Mouse (Mus musculus) hindbrain, embryonic 12.5 days (tissue): ENCODE results near the gene Dzip1l. TPM values are rescaled to one million over a fixed set of nuclear protein-coding genes. Genes with fewer than 3 reads are reported as not detected.
"Not testable (repeated sequence)": the region's sequence is repeated elsewhere in the genome, so short reads cannot be mapped to it uniquely, and the experiment has no call there.

Experiments
- ATAC-seq: fragments of 200-750 bp; cut with Nextera tagmentation; 2 replicates; pipeline ENCODE4 v1.8.0; 2017; ENCODE audit warnings: moderate TSS enrichment; ENCODE audit not compliant: low FRiP score
- H3K27ac ChIP-seq: fragments of 300-500 bp; sonication (generic); 2 replicates; pipeline ENCODE4 v1.5.1; 2016; ENCODE audit warnings: mild to moderate bottlenecking
- H3K27me3 ChIP-seq: fragments of 300-500 bp; sonication (generic); 2 replicates; pipeline ENCODE4 v1.6.1; 2016; ENCODE audit warnings: mild to moderate bottlenecking
- H3K36me3 ChIP-seq: fragments of 300-500 bp; sonication (generic); 2 replicates; pipeline ENCODE4 v1.6.1; 2016; ENCODE audit warnings: mild to moderate bottlenecking
- H3K4me1 ChIP-seq: fragments of 300-500 bp; sonication (generic); 2 replicates; pipeline ENCODE4 v1.6.1; 2016
- H3K4me2 ChIP-seq: fragments of 300-500 bp; sonication (generic); replicated peaks from 2 replicates; pipeline ENCODE4 v1.6.1; 2016; ENCODE audit warnings: mild to moderate bottlenecking
- H3K4me3 ChIP-seq: fragments of 300-500 bp; sonication (generic); 2 replicates; pipeline ENCODE4 v1.5.1; 2016; ENCODE audit warnings: mild to moderate bottlenecking
- H3K9ac ChIP-seq: fragments of 300-500 bp; sonication (generic); 2 replicates; pipeline ENCODE4 v1.6.1; 2016; ENCODE audit warnings: mild to moderate bottlenecking, moderate library complexity
- H3K9me3 ChIP-seq: fragments of 300-500 bp; sonication (generic); replicated peaks from 2 replicates; pipeline ENCODE4 v1.6.1; 2016; ENCODE audit warnings: mild to moderate bottlenecking
- WGBS: fragments of 180-500 bp; shearing (Covaris S2); methylation state at CpG from one replicate; pipeline ENCODE4 v1.1.7; 2016; 5-methylcytosine and 5-hydroxymethylcytosine counted together
- polyA plus RNA-seq: library from polyadenylated mRNA; unstranded; fragments of >200 nt; fragmentation: Nextera tagmentation; extraction: Ambion mirVana; gene quantifications from 2 replicates; pipeline ENCODE4 v1.2.1, GENCODE M21; 2016

Dzip1l gene
- polyA plus RNA-seq = 16.9 and 18.6 TPM in 2 replicates

DNA sequence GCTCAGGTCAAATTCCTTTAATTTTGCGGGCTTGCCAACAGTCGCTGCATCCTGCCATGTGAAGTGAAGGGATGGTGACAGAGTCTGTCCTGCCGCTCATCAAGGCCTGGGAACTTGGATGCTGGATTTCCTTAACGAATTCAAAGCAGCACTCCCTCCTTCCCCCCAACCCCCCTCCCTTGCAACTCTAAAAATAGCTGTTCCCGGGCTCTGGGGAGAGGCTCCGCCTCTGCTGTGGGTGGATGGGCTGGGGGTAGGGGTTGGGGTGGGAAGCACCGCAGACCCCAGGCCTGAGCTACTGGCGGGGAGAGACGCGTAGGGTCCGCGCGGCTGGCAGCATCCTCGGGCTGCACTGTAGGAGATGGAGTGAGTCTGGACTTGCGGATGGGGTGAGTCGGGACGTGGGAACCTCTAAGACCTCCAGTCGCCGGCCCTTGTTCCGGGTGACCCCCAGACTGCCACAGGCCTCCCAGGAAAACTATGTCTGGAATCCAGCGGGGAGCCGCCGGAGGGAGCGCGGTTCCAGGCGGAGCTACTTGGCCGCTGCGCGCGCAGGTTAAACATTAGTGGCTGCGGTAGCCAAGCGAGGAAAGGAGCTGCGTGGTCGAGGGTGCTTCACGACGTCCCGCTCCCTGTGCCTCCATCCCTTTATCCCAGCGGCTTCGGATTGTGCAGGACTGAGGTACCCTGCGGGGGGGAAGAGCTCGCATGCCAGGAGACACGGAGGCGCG, at the start of gene Dzip1l:
Gene Dzip1l (plus strand): TSS at position 216 of the 731 bp plus-strand sequence.
- Histone ChIP-seq H3K27me3 (no peaks in the 10 kb centered on the region), H3K36me3 (no peaks in the 10 kb centered on the region), H3K27ac (peak within 1 kb of the TSS; percentile 70), H3K4me2 (peak within 1 kb of the TSS; percentile 78), H3K9ac (peak within 1 kb of the TSS; percentile 66), H3K4me3 (peak within 1 kb of the TSS; percentile 52), H3K9me3 (no peaks in the 10 kb centered on the region), H3K4me1 (peaks cover 33% of the 10 kb centered on the region)
- peak; percentile 93 for ATAC-seq
- under 1% methylated on average over 44 of the region's 44 CpGs for WGBS

DNA sequence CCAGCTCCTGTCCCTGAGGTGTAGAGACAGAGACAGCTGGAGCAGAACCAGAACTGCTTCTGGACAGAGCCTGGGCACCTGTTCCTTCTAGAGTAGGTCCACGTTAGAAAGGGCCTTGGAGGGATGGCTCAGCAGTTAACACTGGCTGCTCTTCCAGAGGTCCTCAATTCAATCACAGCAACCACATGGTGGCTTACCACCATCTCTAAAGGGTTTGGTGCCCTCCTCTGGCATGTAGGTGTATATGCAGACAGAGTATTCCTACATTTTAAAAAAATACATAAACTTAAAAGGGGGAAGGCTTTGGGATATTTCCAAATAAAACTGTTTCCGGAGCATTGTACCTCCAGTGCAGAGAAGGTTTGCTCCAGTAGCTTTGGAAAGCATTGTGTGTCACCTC, 48.6 kb upstream of the Dzip1l start:
- no peak overlapping the region for H3K4me3 ChIP-seq
- no peak overlapping the region for H3K9ac ChIP-seq
- no peaks in the 10 kb centered on the region for H3K9me3 ChIP-seq
- H3K27me3 ChIP-seq = no peaks in the 10 kb centered on the region
- peaks cover 16% of the 10 kb centered on the region for H3K4me1 ChIP-seq
- WGBS = 60% methylated on average over 2 of the region's 2 CpGs
- peaks cover 36% of the 10 kb centered on the region for H3K36me3 ChIP-seq
- no peak for ATAC-seq
- no peak overlapping the region for H3K27ac ChIP-seq
- no peak overlapping the region for H3K4me2 ChIP-seq

DNA sequence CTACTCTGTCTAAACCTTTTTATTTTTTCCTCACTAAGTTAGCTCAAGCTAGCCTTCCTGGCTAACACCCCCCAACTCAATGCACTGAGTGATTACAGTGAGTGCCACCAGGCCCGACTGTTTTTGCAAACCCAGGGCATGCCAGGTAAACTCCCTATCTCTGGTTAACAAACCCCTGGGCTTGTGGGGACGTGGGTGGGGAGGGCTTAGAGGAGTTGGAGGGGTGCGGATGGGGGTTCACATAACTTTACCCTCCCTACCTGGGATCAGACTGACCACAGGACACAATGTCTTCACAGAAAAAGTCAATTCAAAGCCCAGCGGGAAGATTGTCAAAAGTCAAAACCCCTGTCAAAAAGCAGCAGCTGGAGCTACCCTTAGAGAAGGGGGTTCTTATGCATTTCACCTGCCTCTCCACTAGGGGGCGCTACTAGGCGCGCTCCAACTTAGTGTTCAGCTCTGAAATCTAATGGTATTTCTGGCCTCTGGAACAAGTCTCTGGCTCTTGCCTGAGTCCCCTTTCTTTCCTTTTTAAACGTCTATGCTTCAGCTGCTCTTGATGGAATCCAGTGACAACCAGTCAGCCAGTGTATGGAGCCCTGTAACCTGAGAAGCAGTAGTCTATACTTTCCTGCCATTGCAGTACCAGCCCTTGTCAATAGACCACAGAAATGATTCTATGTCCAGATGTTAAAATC, 41.6 kb upstream of the Dzip1l start:
- Histone ChIP-seq H3K9me3 (no peaks in the 10 kb centered on the region), H3K9ac (no peak overlapping the region), H3K4me3 (no peak overlapping the region), H3K4me1 (no peaks in the 10 kb centered on the region), H3K27me3 (no peaks in the 10 kb centered on the region), H3K36me3 (peaks cover 16% of the 10 kb centered on the region), H3K27ac (no peak overlapping the region), H3K4me2 (no peak overlapping the region)
- no peak for ATAC-seq
- WGBS = 27% methylated on average over 8 of the region's 8 CpGs

DNA sequence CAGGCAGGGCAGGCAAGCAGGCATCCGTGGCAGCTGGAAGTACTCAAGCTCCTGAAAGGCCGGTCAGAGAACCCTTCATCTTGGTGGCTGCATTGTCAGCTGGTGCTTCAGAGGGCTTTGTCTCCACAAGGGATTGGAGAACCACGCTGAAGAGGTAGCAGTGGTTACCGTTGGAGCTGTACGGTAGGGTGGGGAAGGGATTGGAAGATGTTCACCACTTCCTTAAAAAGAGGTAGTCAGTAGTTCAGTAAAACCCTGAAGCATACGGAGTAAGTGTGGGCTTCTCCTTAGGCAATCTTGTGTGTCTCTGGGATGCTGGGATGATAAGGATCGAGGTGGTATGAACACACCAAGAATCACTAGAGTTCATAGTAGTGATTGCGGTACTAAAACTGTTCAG, 38.2 kb upstream of the Dzip1l start:
- H3K27me3 ChIP-seq = no peaks in the 10 kb centered on the region
- no peak for ATAC-seq
- H3K9me3 ChIP-seq = no peaks in the 10 kb centered on the region
- no peak overlapping the region for H3K9ac ChIP-seq
- WGBS = 80% methylated on average over 8 of the region's 8 CpGs
- H3K4me2 ChIP-seq = no peak overlapping the region
- no peak overlapping the region for H3K27ac ChIP-seq
- no peak overlapping the region for H3K4me3 ChIP-seq
- no peaks in the 10 kb centered on the region for H3K36me3 ChIP-seq
- H3K4me1 ChIP-seq = no peaks in the 10 kb centered on the region

DNA sequence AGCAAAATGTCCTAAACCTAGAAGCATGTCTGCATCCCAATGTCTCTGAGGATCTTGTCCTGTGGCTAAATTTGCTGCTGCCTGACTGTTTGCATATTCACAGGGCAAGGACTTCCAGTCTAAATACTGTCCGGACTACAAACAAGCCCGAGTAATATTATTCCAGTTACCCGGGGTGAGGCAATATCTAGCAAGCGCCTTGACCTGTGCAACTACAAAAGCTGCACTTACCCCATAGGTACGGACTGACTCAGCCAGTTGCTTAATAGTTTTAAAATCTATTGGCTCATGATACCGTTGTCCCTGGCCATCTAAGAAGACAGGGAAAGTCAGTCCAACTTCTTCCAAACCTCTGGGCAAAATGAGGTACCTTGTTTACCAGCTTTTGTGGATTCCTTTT, 30.2 kb upstream of the Dzip1l start:
- H3K9ac ChIP-seq, H3K27ac ChIP-seq, H3K4me2 ChIP-seq, H3K9me3 ChIP-seq, H3K36me3 ChIP-seq, H3K4me3 ChIP-seq, H3K4me1 ChIP-seq, H3K27me3 ChIP-seq, ATAC-seq: not testable (repeated sequence)
- 89% methylated on average over 6 of the region's 6 CpGs for WGBS

DNA sequence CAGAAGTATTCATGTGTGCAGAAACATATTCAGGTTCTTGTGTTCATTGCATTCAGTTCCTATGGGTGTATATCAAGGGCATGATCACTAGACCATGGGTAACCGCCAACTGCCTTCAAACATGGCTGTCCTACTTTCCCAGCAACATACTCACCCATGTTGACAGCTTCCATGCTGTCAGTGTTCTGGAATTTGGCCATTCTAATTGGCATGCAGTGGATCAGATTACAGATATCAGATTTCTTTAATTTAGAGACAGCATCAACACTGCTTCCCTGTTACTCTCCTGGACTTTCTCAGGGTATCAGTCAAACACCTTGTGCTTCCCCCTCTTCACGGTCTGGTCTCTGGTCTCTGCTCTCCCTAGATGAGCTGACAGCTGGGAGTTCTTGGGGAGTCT, 25.7 kb upstream of the Dzip1l start:
- no peaks in the 10 kb centered on the region for H3K36me3 ChIP-seq
- H3K4me3 ChIP-seq = no peak overlapping the region
- 75% methylated on average over 2 of the region's 2 CpGs for whole genome bisulfite sequencing
- H3K4me2 ChIP-seq = no peak overlapping the region
- H3K9me3 ChIP-seq = no peaks in the 10 kb centered on the region
- no peak for ATAC-seq
- no peaks in the 10 kb centered on the region for H3K4me1 ChIP-seq
- no peak overlapping the region for H3K9ac ChIP-seq
- no peaks in the 10 kb centered on the region for H3K27me3 ChIP-seq
- no peak overlapping the region for H3K27ac ChIP-seq

DNA sequence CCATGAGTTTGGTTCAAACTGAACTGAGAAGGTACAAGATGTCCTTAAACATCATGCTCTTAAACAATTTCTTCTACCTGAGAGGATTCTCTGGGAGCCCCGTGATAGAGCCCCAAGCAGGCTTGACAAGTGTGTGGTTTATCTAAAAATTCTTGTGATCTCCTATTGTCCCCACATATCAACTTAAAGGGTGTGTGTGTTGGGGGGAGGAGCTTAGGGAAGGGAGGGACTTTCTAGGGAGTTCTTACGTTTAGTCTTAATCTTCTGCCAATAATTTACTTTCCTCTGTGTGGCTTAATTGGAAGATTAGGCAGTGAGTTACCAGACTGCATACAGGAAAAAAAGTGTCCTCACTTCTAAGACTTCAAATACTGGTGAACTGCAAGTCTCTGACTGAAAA, 17.1 kb upstream of the Dzip1l start, which contains the start of gene A4gnt:
Gene A4gnt (plus strand): TSS at position 301 of the 400 bp plus-strand sequence.
- H3K4me3 ChIP-seq = no peak within 1 kb of the TSS
- no peak within 1 kb of the TSS for H3K4me2 ChIP-seq
- H3K4me1 ChIP-seq = no peaks in the 10 kb centered on the region
- H3K9ac ChIP-seq = no peak within 1 kb of the TSS
- WGBS = 79% methylated on average over 2 of the region's 2 CpGs
- no peak within 1 kb of the TSS for H3K27ac ChIP-seq
- ATAC-seq = no peak
- H3K27me3 ChIP-seq = no peaks in the 10 kb centered on the region
- H3K9me3 ChIP-seq = no peaks in the 10 kb centered on the region
- H3K36me3 ChIP-seq = no peaks in the 10 kb centered on the region

DNA sequence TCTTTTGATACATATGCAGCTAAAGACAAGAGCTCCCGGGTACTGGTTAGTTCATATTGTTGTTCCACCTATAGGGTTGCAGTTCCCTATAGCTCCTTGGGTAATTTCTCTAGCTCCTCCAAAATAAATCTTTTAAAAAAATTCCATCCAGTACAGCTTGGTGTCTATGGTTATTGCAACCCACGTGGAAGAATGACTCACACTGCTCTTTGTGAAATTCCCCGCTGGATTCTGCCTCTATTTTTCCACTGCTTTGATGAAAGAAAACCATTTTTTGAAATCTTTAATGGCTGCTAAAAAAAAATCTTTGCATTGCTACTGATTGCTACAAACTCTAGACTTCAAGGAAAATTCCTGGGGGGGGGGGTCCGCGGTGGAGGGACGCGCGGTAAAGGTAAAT, 9.6 kb upstream of the Dzip1l start:
- 93% methylated on average over 8 of the region's 8 CpGs for WGBS
- H3K4me3 ChIP-seq = no peak overlapping the region
- no peaks in the 10 kb centered on the region for H3K27me3 ChIP-seq
- H3K9ac ChIP-seq = no peak overlapping the region
- no peak for ATAC-seq
- no peaks in the 10 kb centered on the region for H3K36me3 ChIP-seq
- H3K27ac ChIP-seq = no peak overlapping the region
- H3K9me3 ChIP-seq = no peaks in the 10 kb centered on the region
- H3K4me1 ChIP-seq = no peaks in the 10 kb centered on the region
- no peak overlapping the region for H3K4me2 ChIP-seq

DNA sequence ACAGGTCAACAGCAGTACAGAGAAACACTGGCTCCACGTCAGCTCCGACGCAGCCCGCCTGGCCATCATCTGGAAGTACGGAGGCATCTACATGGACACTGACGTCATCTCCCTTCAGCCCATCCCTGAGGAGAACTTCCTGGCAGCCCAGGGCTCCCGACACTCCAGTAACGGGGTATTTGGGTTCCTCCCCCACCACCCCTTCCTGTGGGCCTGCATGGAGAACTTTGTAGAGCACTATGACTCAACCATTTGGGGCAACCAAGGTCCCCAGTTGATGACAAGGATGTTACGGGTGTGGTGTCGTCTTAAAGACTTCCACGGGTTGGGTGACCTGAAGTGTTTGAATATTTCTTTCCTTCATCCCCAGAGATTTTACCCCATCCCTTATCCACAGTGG, 9.1 kb upstream of the Dzip1l start:
- no peak overlapping the region for H3K4me3 ChIP-seq
- no peak overlapping the region for H3K27ac ChIP-seq
- H3K9me3 ChIP-seq = no peaks in the 10 kb centered on the region
- H3K36me3 ChIP-seq = no peaks in the 10 kb centered on the region
- no peaks in the 10 kb centered on the region for H3K27me3 ChIP-seq
- 89% methylated on average over 11 of the region's 11 CpGs for WGBS
- H3K9ac ChIP-seq = no peak overlapping the region
- ATAC-seq = no peak
- H3K4me2 ChIP-seq = no peak overlapping the region
- no peaks in the 10 kb centered on the region for H3K4me1 ChIP-seq

DNA sequence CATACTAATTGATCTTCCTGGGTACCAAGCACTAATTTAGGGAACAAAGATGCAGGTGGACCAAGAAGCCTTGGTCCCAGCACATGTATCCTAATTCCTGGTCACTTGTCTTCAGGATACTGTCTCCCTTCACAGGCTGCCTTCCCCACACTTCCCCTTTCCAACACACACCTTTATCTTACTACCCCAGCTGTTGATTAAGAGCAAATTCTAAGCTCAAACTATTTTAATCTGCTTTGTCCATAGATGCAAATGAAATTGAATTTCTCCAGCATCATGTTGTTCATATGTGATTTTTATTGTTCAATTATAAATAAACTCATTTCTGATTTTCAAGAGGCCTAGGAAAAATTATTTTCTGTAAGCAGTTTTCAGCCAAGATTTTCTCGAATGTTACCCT, 7.3 kb upstream of the Dzip1l start:
- WGBS = 86% methylated on average over 1 of the region's 1 CpGs
- no peaks in the 10 kb centered on the region for H3K4me1 ChIP-seq
- no peak overlapping the region for H3K4me3 ChIP-seq
- H3K36me3 ChIP-seq = no peaks in the 10 kb centered on the region
- H3K9ac ChIP-seq = no peak overlapping the region
- no peaks in the 10 kb centered on the region for H3K27me3 ChIP-seq
- ATAC-seq = no peak
- no peak overlapping the region for H3K27ac ChIP-seq
- no peaks in the 10 kb centered on the region for H3K9me3 ChIP-seq
- H3K4me2 ChIP-seq = no peak overlapping the region

DNA sequence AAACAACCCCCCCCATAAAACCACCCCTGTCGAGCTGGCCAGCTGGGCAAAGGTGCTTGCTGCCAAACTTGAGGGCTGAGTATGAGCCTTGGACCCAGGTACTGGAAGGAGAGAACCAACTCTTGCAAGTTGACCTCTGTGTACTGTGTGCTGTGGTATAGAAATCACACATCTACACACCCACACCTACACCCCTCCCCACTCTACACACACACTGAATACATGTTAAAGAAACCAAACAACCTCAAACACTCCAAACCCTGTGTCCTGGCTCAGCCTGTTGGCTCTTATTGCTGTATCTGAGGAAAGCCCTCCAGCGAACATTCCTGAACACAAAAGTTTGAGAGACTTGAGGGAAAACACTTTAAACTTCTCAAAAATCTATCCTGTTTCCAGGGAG, 6.3 kb upstream of the Dzip1l start:
- WGBS = 51% methylated on average over 2 of the region's 2 CpGs
- Histone ChIP-seq H3K9me3 (no peaks in the 10 kb centered on the region), H3K27ac (no peak overlapping the region), H3K4me1 (no peaks in the 10 kb centered on the region), H3K4me3 (no peak overlapping the region), H3K4me2 (no peak overlapping the region), H3K27me3 (no peaks in the 10 kb centered on the region), H3K9ac (no peak overlapping the region), H3K36me3 (no peaks in the 10 kb centered on the region)
- no peak for ATAC-seq

DNA sequence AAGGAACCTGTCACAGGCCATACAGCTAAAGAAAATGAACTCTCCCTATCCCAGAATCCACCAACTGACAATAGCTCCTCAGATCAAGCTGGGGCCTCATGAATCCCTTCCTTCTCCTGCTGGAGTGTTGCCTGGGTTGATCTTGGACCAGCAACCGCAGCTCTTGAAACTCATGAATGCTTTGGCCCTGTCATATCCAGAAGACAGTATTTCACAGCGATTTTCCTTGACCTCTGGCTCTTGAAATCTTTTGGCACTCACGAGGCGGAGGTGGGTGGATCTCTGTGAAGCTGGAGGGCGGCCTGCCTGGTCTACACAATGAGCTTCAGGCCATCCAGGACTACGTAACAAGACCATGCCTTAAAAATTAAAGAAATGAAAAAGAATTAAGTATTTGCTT, 5.2 kb upstream of the Dzip1l start:
- Histone ChIP-seq H3K4me3 (no peak overlapping the region), H3K4me1 (peaks cover 5% of the 10 kb centered on the region), H3K9ac (no peak overlapping the region), H3K27ac (no peak overlapping the region), H3K36me3 (no peaks in the 10 kb centered on the region), H3K27me3 (no peaks in the 10 kb centered on the region), H3K9me3 (no peaks in the 10 kb centered on the region), H3K4me2 (no peak overlapping the region)
- no peak for ATAC-seq
- 83% methylated on average over 6 of the region's 6 CpGs for WGBS

DNA sequence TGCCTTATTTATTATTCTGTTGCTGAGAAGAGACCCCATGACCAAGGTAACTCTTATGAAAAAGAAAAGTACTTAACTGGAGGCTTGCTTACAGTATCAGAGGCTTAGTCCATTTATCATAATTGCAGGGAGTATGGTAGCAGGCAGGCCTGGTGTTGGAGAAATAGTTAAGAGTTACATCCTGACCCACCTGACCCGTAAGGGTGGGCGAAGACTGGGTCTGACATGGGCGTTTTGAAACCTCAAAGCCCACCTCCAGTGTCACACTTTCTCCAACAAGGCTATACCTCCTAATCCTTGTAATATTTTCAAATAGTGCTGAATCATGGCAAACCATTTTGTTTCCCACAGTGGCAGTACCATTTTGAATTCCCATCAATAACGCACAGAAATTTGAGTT, 715 bp upstream of the Dzip1l start:
- Histone ChIP-seq H3K4me3 (no peak overlapping the region), H3K4me1 (peaks cover 33% of the 10 kb centered on the region), H3K9me3 (no peaks in the 10 kb centered on the region), H3K9ac (no peak overlapping the region), H3K27ac (no peak overlapping the region), H3K36me3 (no peaks in the 10 kb centered on the region), H3K27me3 (no peaks in the 10 kb centered on the region), H3K4me2 (peak overlapping the region; percentile 78)
- ATAC-seq = no peak
- 65% methylated on average over 4 of the region's 4 CpGs for WGBS
